Mouse (Mus musculus): Measurements from ENCODE around the gene C1qtnf9.

The C1qtnf9 gene

GRCm38 (mm10) chr14:60784427-60785315, 16.7 kb downstream of the C1qtnf9 start, which contains the start of gene Mipep:
Gene Mipep (plus strand): TSS chr14:60784573.
- peak; percentile 88 for DNase-seq (ENCODE audit: low spot score in 2 of 2)

- peak; percentile 34 to 47 for DNase-seq (ENCODE audit: low spot score in 2 of 2)
Observed at GRCm38 (mm10) chr14:60790103-60790502, 22.2 kb downstream of the C1qtnf9 start.

GRCm38 (mm10) chr14:60796600-60797322, 28.8 kb downstream of the C1qtnf9 start:
- peak in 1 of 2 experiments; percentile 41 for DNase-seq (ENCODE audit: low spot score in 2 of 2)

- no peak for DNase-seq (ENCODE audit: low spot score in 2 of 2)
Observed at GRCm38 (mm10) chr14:60797596-60797995, 29.7 kb downstream of the C1qtnf9 start.

GRCm38 (mm10) chr14:60798721-60799120, 30.8 kb downstream of the C1qtnf9 start:
- DNase-seq (ENCODE audit: low spot score in 2 of 2) = no peak

GRCm38 (mm10) chr14:60799762-60800728, 32.1 kb downstream of the C1qtnf9 start:
- DNase-seq (ENCODE audit: low spot score in 2 of 2) = peak in 1 of 2 experiments; percentile 29

- no peak for DNase-seq (ENCODE audit: low spot score in 2 of 2)
Observed at GRCm38 (mm10) chr14:60802026-60802425, 34.1 kb downstream of the C1qtnf9 start.

- DNase-seq (ENCODE audit: low spot score in 2 of 2) = no peak
Observed at GRCm38 (mm10) chr14:60804978-60805377, 37.0 kb downstream of the C1qtnf9 start.

GRCm38 (mm10) chr14:60805871-60806270, 37.9 kb downstream of the C1qtnf9 start:
- DNase-seq (ENCODE audit: low spot score in 2 of 2) = no peak

GRCm38 (mm10) chr14:60806891-60807344, 39.0 kb downstream of the C1qtnf9 start:
- DNase-seq (ENCODE audit: low spot score in 2 of 2) = peak; percentile 17 to 20

GRCm38 (mm10) chr14:60809881-60810280, 41.9 kb downstream of the C1qtnf9 start:
- DNase-seq (ENCODE audit: low spot score in 2 of 2) = no peak

- no peak for DNase-seq (ENCODE audit: low spot score in 2 of 2)
Observed at GRCm38 (mm10) chr14:60811547-60811946, 43.6 kb downstream of the C1qtnf9 start.

- DNase-seq (ENCODE audit: low spot score in 2 of 2) = no peak
Observed at GRCm38 (mm10) chr14:60815098-60815497, 47.2 kb downstream of the C1qtnf9 start.

GRCm38 (mm10) chr14:60818045-60818444, 50.1 kb downstream of the C1qtnf9 start:
- no peak for DNase-seq (ENCODE audit: low spot score in 2 of 2)

- DNase-seq (ENCODE audit: low spot score in 2 of 2) = no peak
Observed at GRCm38 (mm10) chr14:60830096-60830495, 62.2 kb downstream of the C1qtnf9 start.

Data from frontal cortex, postnatal 36 days (tissue).